Mouse (Mus musculus) stomach, postnatal 0 days (tissue): ENCODE results near the gene Ptpn9.

Experiments used
- CTCF ChIP-seq: IDR thresholded peaks from 2 replicates; pipeline ENCODE4 v1.5.1; 2016; ENCODE audit warnings: antibody characterized with exemption, low read depth, mild to moderate bottlenecking, moderate library complexity
- EP300 ChIP-seq: optimal IDR thresholded peaks from 2 replicates; pipeline ENCODE3; 2016; ENCODE audit warnings: antibody characterized with exemption

- no peak for TF ChIP-seq CTCF
- TF ChIP-seq EP300: no peak
Measured at GRCm38 (mm10) chr9:57073790-57074094, 79.0 kb downstream of the Ptpn9 start.
